Mouse (Mus musculus): ENCODE measurements around the gene Plpp2. TPM values are rescaled to one million over a fixed set of nuclear protein-coding genes. Genes with fewer than 3 reads are reported as not detected.

Plpp2 gene
- polyA plus RNA-seq, 1 experiment from 2014 or later: 15.6 TPM

- Histone ChIP-seq H3K4me1 (replicated peaks; ENCODE audit: control insufficient read depth, insufficient read depth, low read length) (no peaks in the 10 kb centered on the region), H3K27ac (ENCODE audit: low read depth, low read length) (no peak overlapping the region), H3K4me3 (ENCODE audit: low read depth, low read length) (no peak overlapping the region), H3K27me3 (ENCODE audit: control insufficient read depth, insufficient read depth, low read length) (no peaks in the 10 kb centered on the region), H3K9ac (ENCODE audit: low read length) (no peak overlapping the region), H3K36me3 (ENCODE audit: control insufficient read depth, insufficient read depth, low read length) (no peaks in the 10 kb centered on the region), H3K4me2 (ENCODE audit: low read depth, low read length, severe bottlenecking) (no peak overlapping the region), H3K9me3 (ENCODE audit: control insufficient read depth, low read length) (no peaks in the 10 kb centered on the region)
- no peak for ATAC-seq (replicated peaks; ENCODE audit: low FRiP score)
- DNase-seq (ENCODE audit: low spot score): no peak
- WGBS: 88% methylated on average over 1 of the region's 1 CpGs
These were observed 9.2 kb downstream of the Plpp2 start for GRCm38 (mm10) chr10:79524433-79524832.

DNA sequence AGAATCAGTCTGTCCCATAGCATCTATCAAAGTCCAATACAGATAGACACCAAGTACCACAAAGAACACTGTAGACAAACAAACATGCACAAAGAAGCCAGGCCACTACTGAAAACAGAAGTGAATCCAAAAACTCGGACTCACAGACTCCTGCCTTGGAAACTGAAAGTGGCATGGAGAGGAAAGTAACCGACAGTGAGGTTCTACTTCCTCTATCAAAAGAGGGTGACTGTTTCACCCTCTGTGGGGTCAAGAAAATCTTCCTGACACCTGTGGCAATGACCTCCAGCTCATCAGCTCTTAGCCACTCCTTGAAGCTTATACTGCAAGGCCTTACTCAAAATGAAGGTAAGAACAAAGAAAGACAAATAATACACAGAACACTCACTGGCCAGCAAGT lies 26.9 kb downstream of the Plpp2 start:
- ATAC-seq (replicated peaks; ENCODE audit: low FRiP score) (no peak), DNase-seq (ENCODE audit: low spot score) (no peak)
- Histone ChIP-seq H3K36me3 (ENCODE audit: control insufficient read depth, insufficient read depth, low read length) (no peaks in the 10 kb centered on the region), H3K27me3 (ENCODE audit: control insufficient read depth, insufficient read depth, low read length) (no peaks in the 10 kb centered on the region), H3K4me1 (replicated peaks; ENCODE audit: control insufficient read depth, insufficient read depth, low read length) (no peaks in the 10 kb centered on the region), H3K4me2 (ENCODE audit: low read depth, low read length, severe bottlenecking) (no peak overlapping the region), H3K27ac (ENCODE audit: low read depth, low read length) (no peak overlapping the region), H3K4me3 (ENCODE audit: low read depth, low read length) (no peak overlapping the region), H3K9ac (ENCODE audit: low read length) (no peak overlapping the region), H3K9me3 (ENCODE audit: control insufficient read depth, low read length) (no peaks in the 10 kb centered on the region)
- 93% methylated on average over 2 of the region's 2 CpGs for WGBS

- no peak for DNase-seq (ENCODE audit: low spot score)
- no peak overlapping the region for H3K4me3 ChIP-seq (ENCODE audit: low read depth, low read length)
- no peaks in the 10 kb centered on the region for H3K4me1 ChIP-seq (replicated peaks; ENCODE audit: control insufficient read depth, insufficient read depth, low read length)
- no peaks in the 10 kb centered on the region for H3K9me3 ChIP-seq (ENCODE audit: control insufficient read depth, low read length)
- no peak overlapping the region for H3K27ac ChIP-seq (ENCODE audit: low read depth, low read length)
- no peak overlapping the region for H3K4me2 ChIP-seq (ENCODE audit: low read depth, low read length, severe bottlenecking)
- H3K27me3 ChIP-seq (ENCODE audit: control insufficient read depth, insufficient read depth, low read length): no peaks in the 10 kb centered on the region
- H3K9ac ChIP-seq (ENCODE audit: low read length): no peak overlapping the region
- ATAC-seq (replicated peaks; ENCODE audit: low FRiP score): no peak
- H3K36me3 ChIP-seq (ENCODE audit: control insufficient read depth, insufficient read depth, low read length): no peaks in the 10 kb centered on the region
- 73% methylated on average over 6 of the region's 6 CpGs for WGBS
These were observed 30.6 kb downstream of the Plpp2 start for GRCm38 (mm10) chr10:79502830-79503644.

DNA sequence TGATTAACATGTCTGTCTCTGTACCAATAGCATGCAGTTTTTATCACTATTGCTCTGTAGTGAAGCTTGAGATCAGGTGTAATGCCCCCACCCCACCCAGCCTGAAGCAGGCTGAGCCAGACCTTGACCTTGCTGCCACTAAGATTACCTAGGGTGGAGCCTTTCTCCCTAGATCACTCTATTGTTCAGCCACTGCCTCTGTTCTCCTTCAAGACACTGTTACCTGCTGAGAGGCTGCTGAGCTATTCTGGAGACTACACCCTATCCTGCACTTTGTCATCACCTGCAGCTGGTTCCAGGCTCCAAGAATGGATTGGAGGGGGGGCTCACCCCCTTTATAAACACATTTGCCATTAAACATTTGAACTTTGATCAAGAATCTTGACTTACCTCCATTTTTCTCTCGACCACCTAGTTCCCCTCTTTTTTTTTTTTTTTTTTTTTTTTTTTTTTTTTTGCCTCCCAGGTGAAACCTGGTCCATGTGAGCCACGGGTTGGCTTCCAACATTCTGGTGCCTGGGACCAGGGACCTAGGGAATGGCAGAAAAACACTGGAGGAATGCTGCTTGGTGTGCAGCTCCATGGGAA lies 36.8 kb downstream of the Plpp2 start:
- Histone ChIP-seq H3K9me3 (ENCODE audit: control insufficient read depth, low read length) (no peaks in the 10 kb centered on the region), H3K36me3 (ENCODE audit: control insufficient read depth, insufficient read depth, low read length) (no peaks in the 10 kb centered on the region), H3K4me3 (ENCODE audit: low read depth, low read length) (no peak overlapping the region), H3K9ac (ENCODE audit: low read length) (no peak overlapping the region), H3K27ac (ENCODE audit: low read depth, low read length) (no peak overlapping the region), H3K27me3 (ENCODE audit: control insufficient read depth, insufficient read depth, low read length) (no peaks in the 10 kb centered on the region), H3K4me1 (replicated peaks; ENCODE audit: control insufficient read depth, insufficient read depth, low read length) (no peaks in the 10 kb centered on the region), H3K4me2 (ENCODE audit: low read depth, low read length, severe bottlenecking) (no peak overlapping the region)
- WGBS: 31% methylated on average over 2 of the region's 2 CpGs
- ATAC-seq (replicated peaks; ENCODE audit: low FRiP score) (no peak), DNase-seq (ENCODE audit: low spot score) (no peak)

GRCm38 (mm10) chr10:79495886-79496285 lies 37.7 kb downstream of the Plpp2 start:
- ATAC-seq (replicated peaks; ENCODE audit: low FRiP score): no peak
- H3K9me3 ChIP-seq (ENCODE audit: control insufficient read depth, low read length): no peaks in the 10 kb centered on the region

More at GRCm38 (mm10) chr10:79495886-79496285, 37.7 kb downstream of the Plpp2 start:
- Histone ChIP-seq H3K27ac (ENCODE audit: low read depth, low read length) (no peak overlapping the region), H3K36me3 (ENCODE audit: control insufficient read depth, insufficient read depth, low read length) (no peaks in the 10 kb centered on the region), H3K9ac (ENCODE audit: low read length) (no peak overlapping the region), H3K27me3 (ENCODE audit: control insufficient read depth, insufficient read depth, low read length) (no peaks in the 10 kb centered on the region), H3K4me3 (ENCODE audit: low read depth, low read length) (no peak overlapping the region), H3K4me2 (ENCODE audit: low read depth, low read length, severe bottlenecking) (no peak overlapping the region), H3K4me1 (replicated peaks; ENCODE audit: control insufficient read depth, insufficient read depth, low read length) (no peaks in the 10 kb centered on the region)
- DNase-seq (ENCODE audit: low spot score): no peak
- WGBS: 80% methylated on average over 3 of the region's 3 CpGs

Small RNAs within 50 kb of the gene (microRNA-seq; reads per million reads assigned to microRNA genes)
- not detected for gene Mir6909 (ENCODE audit: insufficient number of aligned reads)

Other genes with a start within 250 kb of the Plpp2 start
- gene Vmn2r82, start 177.3 kb downstream of the Plpp2 start, polyA plus RNA-seq (2014; fragmentation: Nextera tagmentation; extraction: Ambion mirVana): not detected in 2 replicates
- not detected in 2 replicates for gene Vmn2r83, start 65.1 kb downstream of the Plpp2 start, polyA plus RNA-seq (2014; fragmentation: Nextera tagmentation; extraction: Ambion mirVana)
- 64.4 and 67.7 TPM in 2 replicates for gene Mier2, start 21.4 kb upstream of the Plpp2 start, polyA plus RNA-seq (2014; fragmentation: Nextera tagmentation; extraction: Ambion mirVana)
- not detected in 2 replicates for gene Theg, start 53.5 kb upstream of the Plpp2 start, polyA plus RNA-seq (2014; fragmentation: Nextera tagmentation; extraction: Ambion mirVana)
- 0.04 and 0.09 TPM in 2 replicates for gene C2cd4c, start 80.2 kb upstream of the Plpp2 start, polyA plus RNA-seq (2014; fragmentation: Nextera tagmentation; extraction: Ambion mirVana)
- 9.4 and 9.9 TPM in 2 replicates for gene Shc2, start 104.1 kb upstream of the Plpp2 start, polyA plus RNA-seq (2014; fragmentation: Nextera tagmentation; extraction: Ambion mirVana)
- gene Odf3l2, start 111.9 kb upstream of the Plpp2 start, polyA plus RNA-seq (2014; fragmentation: Nextera tagmentation; extraction: Ambion mirVana): not detected in 2 replicates
- gene Madcam1, start 130.8 kb upstream of the Plpp2 start, polyA plus RNA-seq (2014; fragmentation: Nextera tagmentation; extraction: Ambion mirVana): 0.59 and 0.83 TPM in 2 replicates
- 59.7 and 65.2 TPM in 2 replicates for gene Tpgs1, start 135.6 kb upstream of the Plpp2 start, polyA plus RNA-seq (2014; fragmentation: Nextera tagmentation; extraction: Ambion mirVana)
- 180 and 185 TPM in 2 replicates for gene Cdc34, start 148.4 kb upstream of the Plpp2 start, polyA plus RNA-seq (2014; fragmentation: Nextera tagmentation; extraction: Ambion mirVana)
- gene Gzmm, start 155.2 kb upstream of the Plpp2 start, polyA plus RNA-seq (2014; fragmentation: Nextera tagmentation; extraction: Ambion mirVana): 0.81 and 0.92 TPM in 2 replicates
- gene Bsg, start 170.7 kb upstream of the Plpp2 start, polyA plus RNA-seq (2014; fragmentation: Nextera tagmentation; extraction: Ambion mirVana): 551 and 582 TPM in 2 replicates
- 0.15 and 0.40 TPM in 2 replicates for gene Hcn2, start 182.8 kb upstream of the Plpp2 start, polyA plus RNA-seq (2014; fragmentation: Nextera tagmentation; extraction: Ambion mirVana)
- 41.1 and 44.8 TPM in 2 replicates for gene Polrmt, start 212.8 kb upstream of the Plpp2 start, polyA plus RNA-seq (2014; fragmentation: Nextera tagmentation; extraction: Ambion mirVana)
- 0.36 and 0.40 TPM in 2 replicates for gene Fgf22, start 221.3 kb upstream of the Plpp2 start, polyA plus RNA-seq (2014; fragmentation: Nextera tagmentation; extraction: Ambion mirVana)
- 118 TPM in 2 replicates for gene Rnf126, start 233.2 kb upstream of the Plpp2 start, polyA plus RNA-seq (2014; fragmentation: Nextera tagmentation; extraction: Ambion mirVana)
- gene Fstl3, start 243.5 kb upstream of the Plpp2 start, polyA plus RNA-seq (2014; fragmentation: Nextera tagmentation; extraction: Ambion mirVana): 0.41 and 1.0 TPM in 2 replicates

Data from forebrain, embryonic 11.5 days (tissue).